Mouse (Mus musculus) hindbrain, embryonic 11.5 days (tissue): ENCODE measurements around the gene Fam19a3. TPM values are rescaled to one million over a fixed set of nuclear protein-coding genes. Genes with fewer than 3 reads are reported as not detected.

ENCODE experiments used
- ATAC-seq: fragments of 200-750 bp; cut with Nextera tagmentation; 2 replicates; pipeline ENCODE4 v1.8.0; 2017; ENCODE audit warnings: mild to moderate bottlenecking, moderate TSS enrichment, moderate library complexity; ENCODE audit not compliant: low FRiP score
- DNase-seq: peaks from one replicate; pipeline ENCODE4 v3.0.0-alpha.2; 2015; ENCODE audit warnings: low spot score
- H3K27ac ChIP-seq: fragments of 300-500 bp; sonication (generic); 2 replicates; pipeline ENCODE4 v1.5.1; 2014; ENCODE audit warnings: mild to moderate bottlenecking, low read depth, low read length
- H3K27me3 ChIP-seq: fragments of 300-500 bp; sonication (generic); 2 replicates; pipeline ENCODE4 v1.6.1; 2014; ENCODE audit warnings: mild to moderate bottlenecking, low read length, moderate library complexity, mixed read lengths; ENCODE audit not compliant: control insufficient read depth, insufficient read depth
- H3K36me3 ChIP-seq: fragments of 300-500 bp; sonication (generic); 2 replicates; pipeline ENCODE4 v1.6.1; 2014; ENCODE audit warnings: mild to moderate bottlenecking, low read length, moderate library complexity, mixed read lengths; ENCODE audit not compliant: control insufficient read depth, insufficient read depth
- H3K4me1 ChIP-seq: fragments of 300-500 bp; sonication (generic); replicated peaks from 2 replicates; pipeline ENCODE4 v1.6.1; 2014; ENCODE audit warnings: low read length, mixed read lengths; ENCODE audit not compliant: control insufficient read depth, insufficient read depth
- H3K4me2 ChIP-seq: fragments of 300-500 bp; sonication (generic); replicated peaks from 2 replicates; pipeline ENCODE4 v1.6.1; 2014; ENCODE audit warnings: mild to moderate bottlenecking, low read depth, low read length
- H3K4me3 ChIP-seq: fragments of 300-500 bp; sonication (generic); 2 replicates; pipeline ENCODE4 v1.5.1; 2014; ENCODE audit warnings: low read depth, low read length
- H3K9ac ChIP-seq: fragments of 300-500 bp; sonication (generic); 2 replicates; pipeline ENCODE4 v1.6.1; 2014; ENCODE audit warnings: low read depth, low read length
- H3K9me3 ChIP-seq: fragments of 300-500 bp; sonication (generic); 2 replicates; pipeline ENCODE4 v1.6.1; 2016; ENCODE audit warnings: low read length; ENCODE audit not compliant: control insufficient read depth
- WGBS: fragments of 180-500 bp; shearing (Covaris S2); extraction: QIAGEN DNeasy Blood & Tissue Kit; methylation state at CpG from one replicate; pipeline ENCODE4 v1.1.7; 2014; 5-methylcytosine and 5-hydroxymethylcytosine counted together
- polyA plus RNA-seq: library from polyadenylated mRNA; unstranded; fragments of >200 nt; fragmentation: Nextera tagmentation; extraction: Ambion mirVana; gene quantifications from 2 replicates; pipeline ENCODE4 v1.2.1, GENCODE M21; 2014

Gene Fam19a3
- polyA plus RNA-seq, 1 experiment from 2014 or later, result 0.09 TPM

DNA sequence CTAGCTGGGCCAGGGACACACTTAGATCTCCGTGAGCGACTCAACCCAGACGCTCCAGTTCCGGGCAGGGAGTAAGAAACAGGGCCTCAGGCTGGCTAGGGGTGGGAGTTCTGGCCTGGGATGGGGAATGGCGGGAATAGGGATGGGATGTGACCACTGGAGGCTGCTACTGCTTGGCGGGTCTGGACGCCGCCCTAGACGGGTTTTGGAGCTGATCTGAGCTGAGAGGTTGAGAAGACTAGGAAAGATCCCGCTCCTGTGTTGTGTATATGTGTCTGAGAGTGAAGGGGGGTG lies 7.6 kb upstream of the Fam19a3 start:
- DNase-seq (no peak), ATAC-seq (peak; percentile 18; the same call in 1 of the 2 replicates)
- Histone ChIP-seq H3K9ac (peak overlapping the region; percentile 70), H3K4me2 (peak overlapping the region; percentile 93), H3K27me3 (peaks cover 4% of the 10 kb centered on the region; the same call in 1 of the 2 replicates), H3K4me1 (no peaks in the 10 kb centered on the region), H3K27ac (peak overlapping the region; percentile 60; the same call in 1 of the 2 replicates), H3K36me3 (no peaks in the 10 kb centered on the region), H3K9me3 (no peaks in the 10 kb centered on the region), H3K4me3 (peak overlapping the region; percentile 65)
- 1% methylated on average over 10 of the region's 10 CpGs for WGBS

- H3K9me3 ChIP-seq, result no peaks in the 10 kb centered on the region
- H3K27me3 ChIP-seq, result peaks cover 7% of the 10 kb centered on the region
- H3K4me2 ChIP-seq, result peak overlapping the region; percentile 93
- peak overlapping the region; percentile 70 for H3K9ac ChIP-seq
- peak; percentile 85 for ATAC-seq
- no peaks in the 10 kb centered on the region for H3K4me1 ChIP-seq
- peak overlapping the region; percentile 65 for H3K4me3 ChIP-seq
- DNase-seq, result peak; percentile 83
- H3K27ac ChIP-seq, result peak overlapping the region; percentile 60
- H3K36me3 ChIP-seq, result no peaks in the 10 kb centered on the region
- WGBS, result under 1% methylated on average over 40 of the region's 52 CpGs
Observed at GRCm38 (mm10) chr3:104788561-104789311, 7.1 kb upstream of the Fam19a3 start.

DNA sequence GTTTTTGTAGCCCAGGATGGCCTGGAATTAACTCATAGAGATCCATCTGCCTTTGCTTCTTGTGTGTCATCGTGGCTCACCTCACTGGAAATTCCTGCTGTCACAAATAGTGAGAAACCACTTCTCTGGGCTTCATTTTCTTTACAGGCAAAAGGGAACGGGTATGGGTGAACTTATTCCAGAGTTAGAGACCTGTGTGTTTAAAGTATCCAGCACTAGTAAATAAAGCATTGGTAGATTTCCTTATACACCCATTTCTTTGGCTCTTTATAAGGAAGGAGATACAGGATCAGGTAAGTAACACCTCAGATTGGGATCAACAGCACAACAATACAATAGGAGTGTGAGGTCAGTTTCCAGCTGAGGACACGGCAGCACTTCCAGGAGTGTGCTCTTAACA lies 6.4 kb upstream of the Fam19a3 start, which contains the start of gene Rhoc:
Rhoc (plus strand) TSS at position 301 of the 400 bp plus-strand sequence.
- H3K27ac ChIP-seq, result peak within 1 kb of the TSS; percentile 60
- H3K9ac ChIP-seq, result peak within 1 kb of the TSS; percentile 70
- no peaks in the 10 kb centered on the region for H3K9me3 ChIP-seq
- no peaks in the 10 kb centered on the region for H3K36me3 ChIP-seq
- ATAC-seq (peak; percentile 29), DNase-seq (no peak)
- peak within 1 kb of the TSS; percentile 65 for H3K4me3 ChIP-seq
- 36% methylated on average over 3 of the region's 3 CpGs for WGBS
- peak within 1 kb of the TSS; percentile 93 for H3K4me2 ChIP-seq
- peaks cover 14% of the 10 kb centered on the region for H3K27me3 ChIP-seq
- no peaks in the 10 kb centered on the region for H3K4me1 ChIP-seq

GRCm38 (mm10) chr3:104785284-104785683 lies 3.6 kb upstream of the Fam19a3 start:
- H3K27ac ChIP-seq, result no peak overlapping the region
- 92% methylated on average over 6 of the region's 6 CpGs for WGBS
- ATAC-seq, result no peak
- H3K4me3 ChIP-seq, result no peak overlapping the region
- no peak overlapping the region for H3K9ac ChIP-seq
- H3K36me3 ChIP-seq, result no peaks in the 10 kb centered on the region
- H3K4me1 ChIP-seq, result peaks cover 6% of the 10 kb centered on the region
- H3K9me3 ChIP-seq, result no peaks in the 10 kb centered on the region
- H3K4me2 ChIP-seq, result no peak overlapping the region
- DNase-seq, result no peak
- H3K27me3 ChIP-seq, result peaks cover 42% of the 10 kb centered on the region

DNA sequence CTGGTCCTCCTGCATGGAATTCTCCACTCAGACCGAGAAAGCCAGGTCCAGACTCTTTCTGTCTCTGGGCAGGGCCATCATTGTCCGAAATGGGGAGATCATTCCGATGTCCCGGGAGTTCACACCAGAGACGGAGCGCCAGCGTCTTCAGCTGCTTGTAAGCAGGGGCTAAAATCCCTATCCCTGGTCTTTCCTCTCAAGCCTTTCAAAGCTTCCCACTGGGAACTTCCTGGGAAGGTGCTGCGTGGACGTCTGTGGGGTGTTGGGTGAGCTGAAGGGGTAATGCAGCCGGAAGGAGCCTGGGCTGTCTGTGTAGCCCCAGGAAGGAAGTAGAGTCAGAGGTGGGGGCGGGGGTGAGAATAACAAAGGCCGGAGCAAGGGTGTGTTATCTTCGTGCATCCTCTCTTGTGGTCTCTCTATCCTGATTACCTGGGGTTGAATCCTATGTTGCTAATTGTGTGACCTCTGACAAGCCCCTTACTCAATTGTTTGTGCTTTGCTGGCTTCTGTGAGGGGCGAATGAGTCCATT lies 2.4 kb upstream of the Fam19a3 start:
- Histone ChIP-seq H3K4me1 (peaks cover 6% of the 10 kb centered on the region), H3K27me3 (peaks cover 53% of the 10 kb centered on the region), H3K27ac (no peak overlapping the region), H3K4me2 (no peak overlapping the region), H3K9me3 (no peaks in the 10 kb centered on the region), H3K9ac (no peak overlapping the region), H3K36me3 (no peaks in the 10 kb centered on the region), H3K4me3 (no peak overlapping the region)
- WGBS, result 40% methylated on average over 14 of the region's 14 CpGs
- ATAC-seq, result no peak
- DNase-seq, result no peak

DNA sequence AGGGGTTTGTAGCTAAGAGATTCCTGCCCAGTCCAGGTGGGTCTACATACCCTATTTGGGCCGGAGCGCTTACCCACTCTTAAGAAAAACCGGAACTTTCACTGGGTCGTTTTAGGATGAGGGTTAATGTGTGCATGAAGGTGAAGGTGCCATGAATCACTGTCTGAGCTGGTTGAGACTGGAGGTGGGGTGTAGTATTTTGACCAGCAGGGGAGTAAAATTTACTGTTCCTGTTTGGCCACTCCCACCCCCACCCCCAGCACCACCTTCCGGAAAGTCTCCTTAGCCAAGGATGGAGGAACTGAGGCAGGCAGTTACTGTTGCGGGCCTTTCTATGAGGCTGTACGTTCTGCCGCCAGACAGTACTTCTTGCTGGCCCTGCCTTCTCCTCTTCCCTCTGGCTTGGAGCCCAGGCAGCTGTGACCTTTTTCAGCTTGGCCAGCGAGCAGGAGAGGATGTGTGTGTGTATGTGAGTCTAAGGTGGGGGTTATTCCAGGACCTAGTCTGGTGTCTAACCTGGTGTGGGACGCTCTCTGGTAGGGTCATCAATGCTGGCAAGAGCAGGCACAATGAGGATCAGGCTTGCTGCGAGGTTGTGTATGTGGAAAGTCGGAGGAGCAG lies 531 bp upstream of the Fam19a3 start:
- ATAC-seq, result no peak
- WGBS, result 13% methylated on average over 12 of the region's 12 CpGs
- no peak for DNase-seq
- Histone ChIP-seq H3K9ac (no peak overlapping the region), H3K36me3 (no peaks in the 10 kb centered on the region), H3K27ac (no peak overlapping the region), H3K4me3 (no peak overlapping the region), H3K4me2 (no peak overlapping the region; the same call in 1 of the 2 replicates), H3K9me3 (no peaks in the 10 kb centered on the region), H3K4me1 (peaks cover 6% of the 10 kb centered on the region), H3K27me3 (peaks cover 71% of the 10 kb centered on the region)

- no peaks in the 10 kb centered on the region for H3K9me3 ChIP-seq
- DNase-seq, result peak; percentile 72
- peaks cover 84% of the 10 kb centered on the region for H3K27me3 ChIP-seq
- H3K9ac ChIP-seq, result peak within 1 kb of the TSS; percentile 29; the same call in 1 of the 2 replicates
- no peaks in the 10 kb centered on the region for H3K36me3 ChIP-seq
- H3K4me1 ChIP-seq, result peaks cover 6% of the 10 kb centered on the region
- peak within 1 kb of the TSS; percentile 40 for H3K4me3 ChIP-seq
- ATAC-seq, result peak; percentile 56
- under 1% methylated on average over 56 of the region's 56 CpGs for WGBS
- peak within 1 kb of the TSS; percentile 87 for H3K4me2 ChIP-seq
- H3K27ac ChIP-seq, result no peak within 1 kb of the TSS
Observed at GRCm38 (mm10) chr3:104780561-104781420, 849 bp downstream of the Fam19a3 start, which contains the start of gene Ppm1j. Ppm1j (plus strand) TSS chr3:104781056.

DNA sequence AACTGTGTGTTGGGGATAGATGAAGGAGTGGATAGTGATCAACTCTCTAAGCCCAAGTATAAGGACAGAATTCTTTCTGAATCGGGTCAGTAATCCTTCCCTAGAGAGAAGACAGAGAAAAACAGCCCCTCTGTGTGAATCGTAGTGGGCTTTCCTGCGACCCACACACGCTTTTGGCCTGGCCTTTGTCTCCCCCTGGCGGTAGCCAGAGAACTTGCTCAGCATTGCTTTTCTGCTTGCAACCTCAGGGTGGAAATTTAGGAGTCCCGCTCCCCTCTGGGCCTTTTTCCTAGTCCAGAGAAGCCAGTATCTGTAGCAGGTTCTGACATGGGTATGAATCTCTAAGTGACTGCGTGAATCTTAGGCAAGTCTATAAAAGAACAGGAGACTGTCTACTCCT lies 1.7 kb downstream of the Fam19a3 start:
- no peak overlapping the region for H3K4me2 ChIP-seq
- H3K4me3 ChIP-seq, result no peak overlapping the region
- ATAC-seq (no peak), DNase-seq (peak; percentile 87)
- H3K4me1 ChIP-seq, result peaks cover 6% of the 10 kb centered on the region
- no peaks in the 10 kb centered on the region for H3K36me3 ChIP-seq
- H3K27me3 ChIP-seq, result peaks cover 86% of the 10 kb centered on the region
- no peak overlapping the region for H3K9ac ChIP-seq
- WGBS, result 2% methylated on average over 7 of the region's 7 CpGs
- no peaks in the 10 kb centered on the region for H3K9me3 ChIP-seq
- H3K27ac ChIP-seq, result no peak overlapping the region
